Mouse (Mus musculus) cerebellum, adult 11-12 months (tissue): ENCODE data around the gene Camkmt.

Experiments
- DNase-seq: peaks from one replicate; pipeline ENCODE4 v3.0.0; 2022

Camkmt gene

GRCm38 (mm10) chr17:85309046-85309445 lies 218.7 kb downstream of the Camkmt start:
- peak; percentile 27 for DNase-seq

GRCm38 (mm10) chr17:85311348-85311747 lies 221.0 kb downstream of the Camkmt start:
- no peak for DNase-seq

- DNase-seq = no peak
Measured at GRCm38 (mm10) chr17:85318401-85318800, 228.0 kb downstream of the Camkmt start.

GRCm38 (mm10) chr17:85319779-85320300 lies 229.5 kb downstream of the Camkmt start:
- DNase-seq = no peak

GRCm38 (mm10) chr17:85328901-85329300 lies 238.5 kb downstream of the Camkmt start:
- no peak for DNase-seq

GRCm38 (mm10) chr17:85335464-85335863 lies 245.1 kb downstream of the Camkmt start:
- DNase-seq = no peak

GRCm38 (mm10) chr17:85337666-85338065 lies 247.3 kb downstream of the Camkmt start:
- DNase-seq = peak; percentile 30

GRCm38 (mm10) chr17:85341134-85341700 lies 250.9 kb downstream of the Camkmt start:
- DNase-seq = no peak

GRCm38 (mm10) chr17:85342471-85342870 lies 252.1 kb downstream of the Camkmt start:
- DNase-seq = peak; percentile 28

GRCm38 (mm10) chr17:85343435-85343834 lies 253.1 kb downstream of the Camkmt start:
- no peak for DNase-seq

GRCm38 (mm10) chr17:85346701-85347100 lies 256.3 kb downstream of the Camkmt start:
- DNase-seq = peak; percentile 59

GRCm38 (mm10) chr17:85349331-85349935 lies 259.1 kb downstream of the Camkmt start:
- DNase-seq = no peak

- DNase-seq = no peak
Measured at GRCm38 (mm10) chr17:85351301-85351700, 260.9 kb downstream of the Camkmt start.

- DNase-seq = no peak
Measured at GRCm38 (mm10) chr17:85352731-85353130, 262.4 kb downstream of the Camkmt start.

- DNase-seq = no peak
Measured at GRCm38 (mm10) chr17:85353191-85353590, 262.8 kb downstream of the Camkmt start.

GRCm38 (mm10) chr17:85353636-85354035 lies 263.3 kb downstream of the Camkmt start:
- no peak for DNase-seq

GRCm38 (mm10) chr17:85355356-85355755 lies 265.0 kb downstream of the Camkmt start:
- no peak for DNase-seq

GRCm38 (mm10) chr17:85361006-85361405 lies 270.7 kb downstream of the Camkmt start:
- no peak for DNase-seq

GRCm38 (mm10) chr17:85367319-85367718 lies 277.0 kb downstream of the Camkmt start:
- DNase-seq = no peak

- DNase-seq = peak; percentile 38
Measured at GRCm38 (mm10) chr17:85368776-85369175, 278.4 kb downstream of the Camkmt start.

GRCm38 (mm10) chr17:85372076-85372475 lies 281.7 kb downstream of the Camkmt start:
- no peak for DNase-seq

- DNase-seq = no peak
Measured at GRCm38 (mm10) chr17:85372523-85372922, 282.2 kb downstream of the Camkmt start.

- DNase-seq = no peak
Measured at GRCm38 (mm10) chr17:85374100-85374833, 283.9 kb downstream of the Camkmt start.

- DNase-seq = no peak
Measured at GRCm38 (mm10) chr17:85374834-85375176, 284.5 kb downstream of the Camkmt start.
